Mouse (Mus musculus): ENCODE measurements around the gene Fubp1. TPM values are rescaled to one million over a fixed set of nuclear protein-coding genes. Genes with fewer than 3 reads are reported as not detected.
"Not testable (repeated sequence)": the region's sequence is repeated elsewhere in the genome, so short reads cannot be mapped to it uniquely, and the experiment has no call there.

The Fubp1 gene
- polyA plus RNA-seq, 1 experiment from 2014 or later: 234 TPM

GRCm38 (mm10) chr3:152192238-152192931 lies 17.8 kb upstream of the Fubp1 start:
- DNase-seq (ENCODE audit: low spot score): peak; percentile 33

- no peak for DNase-seq (ENCODE audit: low spot score)
Measured at GRCm38 (mm10) chr3:152193177-152193576, 17.0 kb upstream of the Fubp1 start.

- peak; percentile 87 for DNase-seq (ENCODE audit: low spot score)
Measured at GRCm38 (mm10) chr3:152193635-152194097, 16.6 kb upstream of the Fubp1 start.

- not testable (repeated sequence) for DNase-seq (ENCODE audit: low spot score)
Measured at GRCm38 (mm10) chr3:152197246-152197645, 13.0 kb upstream of the Fubp1 start.

GRCm38 (mm10) chr3:152199125-152199524 lies 11.1 kb upstream of the Fubp1 start:
- no peak for DNase-seq (ENCODE audit: low spot score)

- no peak for DNase-seq (ENCODE audit: low spot score)
Measured at GRCm38 (mm10) chr3:152201181-152201580, 9.0 kb upstream of the Fubp1 start.

- DNase-seq (ENCODE audit: low spot score): peak; percentile 3
Measured at GRCm38 (mm10) chr3:152201651-152202050, 8.6 kb upstream of the Fubp1 start.

- DNase-seq (ENCODE audit: low spot score): no peak
Measured at GRCm38 (mm10) chr3:152202942-152203341, 7.3 kb upstream of the Fubp1 start.

GRCm38 (mm10) chr3:152203411-152203810 lies 6.8 kb upstream of the Fubp1 start:
- DNase-seq (ENCODE audit: low spot score): peak; percentile 50

GRCm38 (mm10) chr3:152203996-152204395 lies 6.2 kb upstream of the Fubp1 start:
- DNase-seq (ENCODE audit: low spot score): peak; percentile 72

- DNase-seq (ENCODE audit: low spot score): peak; percentile 70
Measured at GRCm38 (mm10) chr3:152204577-152204976, 5.6 kb upstream of the Fubp1 start.

- no peak for DNase-seq (ENCODE audit: low spot score)
Measured at GRCm38 (mm10) chr3:152207156-152207555, 3.1 kb upstream of the Fubp1 start.

- no peak for DNase-seq (ENCODE audit: low spot score)
Measured at GRCm38 (mm10) chr3:152208096-152208885, 1.9 kb upstream of the Fubp1 start.

- peak; percentile 5 for DNase-seq (ENCODE audit: low spot score)
Measured at GRCm38 (mm10) chr3:152209177-152209966, 850 bp upstream of the Fubp1 start.

- DNase-seq (ENCODE audit: low spot score): peak; percentile 68
Measured at GRCm38 (mm10) chr3:152210728-152211391, 638 bp downstream of the Fubp1 start.

- peak; percentile 76 for DNase-seq (ENCODE audit: low spot score)
Measured at GRCm38 (mm10) chr3:152211731-152212279, 1.6 kb downstream of the Fubp1 start.

GRCm38 (mm10) chr3:152213416-152213815 lies 3.2 kb downstream of the Fubp1 start:
- no peak for DNase-seq (ENCODE audit: low spot score)

- DNase-seq (ENCODE audit: low spot score): no peak
Measured at GRCm38 (mm10) chr3:152224918-152225317, 14.7 kb downstream of the Fubp1 start.

- no peak for DNase-seq (ENCODE audit: low spot score)
Measured at GRCm38 (mm10) chr3:152225906-152226305, 15.7 kb downstream of the Fubp1 start.

- DNase-seq (ENCODE audit: low spot score): no peak
Measured at GRCm38 (mm10) chr3:152228843-152229242, 18.6 kb downstream of the Fubp1 start.

- no peak for DNase-seq (ENCODE audit: low spot score)
Measured at GRCm38 (mm10) chr3:152229271-152229670, 19.0 kb downstream of the Fubp1 start.

Measured in thymus, postnatal 0 days (tissue).